Mouse (Mus musculus) testis, adult 2 months (tissue): ENCODE data around the gene Rad54l2.

Source experiments
- CTCF ChIP-seq: fragments of 200-500 bp; IDR thresholded peaks from 2 replicates; pipeline ENCODE4 v1.5.1; 2012; ENCODE audit warnings: low read depth, mild to moderate bottlenecking, inconsistent platforms, low read length, moderate library complexity; ENCODE audit not compliant: control insufficient read depth, insufficient read depth, insufficient replicate concordance
- POLR2A ChIP-seq: fragments of 200-500 bp; IDR thresholded peaks from 2 replicates; pipeline ENCODE4 v1.6.1; 2012; ENCODE audit warnings: low read depth, mild to moderate bottlenecking, inconsistent platforms, low read length, moderate library complexity; ENCODE audit not compliant: control insufficient read depth

- no peak for TF ChIP-seq CTCF
- no peak for TF ChIP-seq POLR2A
Observed at GRCm38 (mm10) chr9:106676571-106676970, 112.4 kb downstream of the Rad54l2 start.
